In the genomic region with DNA sequence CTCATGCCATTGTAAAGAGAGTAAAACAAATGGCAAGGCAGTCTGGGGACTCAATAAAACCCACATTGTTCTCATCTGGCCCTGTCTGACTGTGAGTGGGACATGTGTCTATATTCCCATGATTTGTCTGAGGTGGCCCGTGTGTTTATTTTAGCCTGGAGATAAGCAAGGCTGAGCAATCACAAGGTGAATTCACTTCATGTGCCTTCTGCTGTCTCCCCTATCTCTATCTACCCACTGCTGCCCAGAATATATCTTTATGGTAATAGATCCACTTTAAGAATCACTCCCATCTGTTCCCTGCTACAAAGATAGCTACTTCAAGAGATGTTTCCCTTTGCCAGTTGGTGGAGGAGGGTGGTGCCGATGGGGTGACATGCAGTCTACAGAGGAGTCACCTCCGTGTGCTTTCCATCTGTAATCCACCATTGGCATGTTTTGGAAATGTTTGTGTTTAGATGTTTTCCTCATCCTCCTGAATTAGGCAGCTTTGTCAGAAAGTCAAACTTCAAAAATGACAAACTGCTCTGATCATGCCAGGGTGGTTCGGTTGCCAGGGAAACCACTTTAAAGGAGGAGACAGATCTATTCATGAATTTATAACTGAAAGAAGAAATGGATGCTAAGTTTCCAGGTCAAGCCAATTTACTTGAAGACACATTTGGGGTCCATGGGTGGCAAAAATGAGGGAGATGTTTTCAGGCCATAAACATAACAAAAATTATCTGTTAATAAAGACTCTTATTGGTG, we compare ENCODE assay signal across 14 mouse cellular contexts.
DNase-seq lines count a peak whose midpoint lies in the region; ATAC-seq and TF ChIP-seq lines count a peak whose summit lies in the region.
"Had no signal": no experiment of that assay in that cellular context is flagged by ENCODE, and none has a peak within 500 bp of the region (broad histone marks: within the 10 kb centered on the region; RNA-seq: fewer than 3 reads in every experiment).

No protein-coding gene starts in this region.

- TF ChIP-seq POLR2A in brain, embryonic 14.5 days (IDR thresholded peaks at IDR 0.05; ENCODE audit: borderline replicate concordance, extremely low read depth, insufficient read depth, insufficient read length, poor library complexity, severe bottlenecking) = no peak

- intact Hi-C loops in left cerebral cortex, postnatal 10 days (cut with DNase I) = no loop called here

- 79% methylated on average over 4 of the region's 4 CpGs for WGBS in hindbrain, embryonic 11.5 days
- 87% methylated on average over 4 of the region's 4 CpGs for WGBS in hindbrain, embryonic 10.5 days
- WGBS in neural tube, embryonic 15.5 days = 79% methylated on average over 4 of the region's 4 CpGs

- no peak for DNase-seq in hindbrain, embryonic 11.5 days (ENCODE audit: low spot score)
- DNase-seq in hindbrain, embryonic 10.5 days (ENCODE audit: low spot score) = no peak
- peak; percentile 36 for DNase-seq in brain, embryonic 14.5 days (ENCODE audit: low read depth)
- DNase-seq in left cerebral cortex, postnatal 10 days (ENCODE audit: extremely low spot score in 1 of 2, low spot score in 2 of 2) = peak; percentile 27 to 44
- DNase-seq in cerebellum, adult 18-20 months = no peak
- DNase-seq: cerebellum, adult 9-11 months; kidney, adult 2 months; liver, postnatal 0 days; retina, postnatal 1 day had no signal

- H3K4me1 ChIP-seq in hindbrain, embryonic 11.5 days (replicated peaks; ENCODE audit: control insufficient read depth, insufficient read depth, low read length) = no peaks in the 10 kb centered on the region
- no peaks in the 10 kb centered on the region for H3K4me1 ChIP-seq in hindbrain, embryonic 10.5 days (replicated peaks)
- H3K4me1 ChIP-seq in neural tube, embryonic 15.5 days = no peaks in the 10 kb centered on the region
- H3K4me1 ChIP-seq: embryonic facial prominence, embryonic 15.5 days had no signal

- no peaks in the 10 kb centered on the region for H3K9me3 ChIP-seq in hindbrain, embryonic 11.5 days (ENCODE audit: control insufficient read depth, low read length)
- no peaks in the 10 kb centered on the region for H3K9me3 ChIP-seq in hindbrain, embryonic 10.5 days
- no peaks in the 10 kb centered on the region for H3K9me3 ChIP-seq in neural tube, embryonic 15.5 days (replicated peaks)
- H3K9me3 ChIP-seq: embryonic facial prominence, embryonic 15.5 days had no signal

- peak; percentile 35; the same call in 1 of the 2 replicates for ATAC-seq in hindbrain, embryonic 11.5 days (ENCODE audit: low FRiP score)
- ATAC-seq in frontal cortex, adult (ENCODE audit: low TSS enrichment) = peak; percentile 99
- no peak for ATAC-seq in neural tube, embryonic 15.5 days (ENCODE audit: low FRiP score)
- no peak for ATAC-seq in inflammation-experienced regulatory T-cells, adult 6 months
- ATAC-seq: liver, postnatal 0 days had no signal

- H3K4me3 ChIP-seq in hindbrain, embryonic 11.5 days (ENCODE audit: low read depth, low read length) = no peak overlapping the region
- H3K4me3 ChIP-seq in hindbrain, embryonic 10.5 days = no peak overlapping the region
- H3K4me3 ChIP-seq in neural tube, embryonic 15.5 days (replicated peaks) = no peak overlapping the region
- H3K4me3 ChIP-seq: embryonic facial prominence, embryonic 15.5 days had no signal

- no peak overlapping the region for H3K27ac ChIP-seq in hindbrain, embryonic 11.5 days (ENCODE audit: low read depth, low read length)
- no peak overlapping the region for H3K27ac ChIP-seq in hindbrain, embryonic 10.5 days
- no peak overlapping the region for H3K27ac ChIP-seq in neural tube, embryonic 15.5 days (replicated peaks)
- H3K27ac ChIP-seq: embryonic facial prominence, embryonic 15.5 days had no signal

- H3K36me3 ChIP-seq in hindbrain, embryonic 11.5 days (ENCODE audit: control insufficient read depth, insufficient read depth, low read length) = no peaks in the 10 kb centered on the region
- H3K36me3 ChIP-seq in hindbrain, embryonic 10.5 days = no peaks in the 10 kb centered on the region
- no peaks in the 10 kb centered on the region for H3K36me3 ChIP-seq in neural tube, embryonic 15.5 days
- H3K36me3 ChIP-seq: embryonic facial prominence, embryonic 15.5 days had no signal

- no peak overlapping the region for H3K9ac ChIP-seq in hindbrain, embryonic 11.5 days (ENCODE audit: low read depth, low read length)
- H3K9ac ChIP-seq in neural tube, embryonic 15.5 days (replicated peaks) = no peak overlapping the region
- H3K9ac ChIP-seq: embryonic facial prominence, embryonic 15.5 days; liver, postnatal 0 days had no signal

- H3K4me2 ChIP-seq in hindbrain, embryonic 11.5 days (replicated peaks; ENCODE audit: low read depth, low read length) = no peak overlapping the region
- no peak overlapping the region for H3K4me2 ChIP-seq in neural tube, embryonic 15.5 days
- H3K4me2 ChIP-seq: embryonic facial prominence, embryonic 15.5 days had no signal

- no peak for TF ChIP-seq CTCF in brain, embryonic 14.5 days (IDR thresholded peaks at IDR 0.05; ENCODE audit: borderline replicate concordance, extremely low read depth, insufficient read depth, insufficient read length)

- H3K27me3 ChIP-seq in hindbrain, embryonic 11.5 days (ENCODE audit: control insufficient read depth, insufficient read depth, low read length) = no peaks in the 10 kb centered on the region
- H3K27me3 ChIP-seq in hindbrain, embryonic 10.5 days (ENCODE audit: insufficient read depth, poor library complexity, severe bottlenecking) = no peaks in the 10 kb centered on the region
- no peaks in the 10 kb centered on the region for H3K27me3 ChIP-seq in neural tube, embryonic 15.5 days (replicated peaks)
- H3K27me3 ChIP-seq: CH12.LX; embryonic facial prominence, embryonic 15.5 days had no signal

Comparison
In these comparisons a context has a peak if more than half of its experiments do, and no peak if none do; other contexts are left out.
1. ATAC-seq: peak in hindbrain, embryonic 11.5 days (single experiment) and frontal cortex, adult (single experiment); none in neural tube, embryonic 15.5 days (single experiment) and inflammation-experienced regulatory T-cells, adult 6 months (single experiment).
2. DNase-seq: peak in brain, embryonic 14.5 days (single experiment) and left cerebral cortex, postnatal 10 days (2 of 2); none in hindbrain, embryonic 11.5 days (single experiment), hindbrain, embryonic 10.5 days (single experiment) and cerebellum, adult 18-20 months (0 of 2).